Mouse (Mus musculus) kidney, postnatal 36 days (tissue): ENCODE data around the gene Doc2b.

Experiments used
- DNase-seq, 2 experiments: peaks; one replicate each; pipeline ENCODE4 v3.0.0; 2021 to 2022; ENCODE audit warnings: mixed read lengths in 2 of 2

Gene Doc2b

GRCm38 (mm10) chr11:75792535-75792934 is 3.3 kb downstream of the Doc2b start:
- DNase-seq = no peak

- DNase-seq = peak; percentile 44 to 74
Observed at GRCm38 (mm10) chr11:75785897-75786296, 10.0 kb downstream of the Doc2b start.

GRCm38 (mm10) chr11:75783799-75784198 is 12.1 kb downstream of the Doc2b start:
- no peak for DNase-seq

- DNase-seq = peak; percentile 77 to 87
Observed at GRCm38 (mm10) chr11:75781919-75782318, 13.9 kb downstream of the Doc2b start.

GRCm38 (mm10) chr11:75775919-75776318 is 19.9 kb downstream of the Doc2b start:
- no peak for DNase-seq

GRCm38 (mm10) chr11:75772562-75772961 is 23.3 kb downstream of the Doc2b start:
- DNase-seq = no peak

GRCm38 (mm10) chr11:75769206-75769605 is 26.6 kb downstream of the Doc2b start:
- DNase-seq = peak; percentile 93 to 94

GRCm38 (mm10) chr11:75768091-75768989 is 27.5 kb downstream of the Doc2b start:
- no peak for DNase-seq

- DNase-seq = no peak
Observed at GRCm38 (mm10) chr11:75767014-75767413, 28.8 kb downstream of the Doc2b start.

- DNase-seq = no peak
Observed at GRCm38 (mm10) chr11:75765161-75765560, 30.7 kb downstream of the Doc2b start.

- no peak for DNase-seq
Observed at GRCm38 (mm10) chr11:75764521-75765023, 31.3 kb downstream of the Doc2b start.

GRCm38 (mm10) chr11:75762708-75763107 is 33.1 kb downstream of the Doc2b start:
- no peak for DNase-seq

GRCm38 (mm10) chr11:75760785-75761184 is 35.1 kb downstream of the Doc2b start:
- no peak for DNase-seq

- no peak for DNase-seq
Observed at GRCm38 (mm10) chr11:75758553-75758952, 37.3 kb downstream of the Doc2b start.

GRCm38 (mm10) chr11:75756687-75757086 is 39.2 kb downstream of the Doc2b start:
- DNase-seq = no peak

- DNase-seq = no peak
Observed at GRCm38 (mm10) chr11:75751082-75751481, 44.8 kb downstream of the Doc2b start.

GRCm38 (mm10) chr11:75750537-75750936 is 45.3 kb downstream of the Doc2b start:
- peak in 1 of 2 experiments; percentile 17 for DNase-seq

- no peak for DNase-seq
Observed at GRCm38 (mm10) chr11:75744761-75745160, 51.1 kb downstream of the Doc2b start.

- DNase-seq = no peak
Observed at GRCm38 (mm10) chr11:75741615-75742014, 54.2 kb downstream of the Doc2b start.

GRCm38 (mm10) chr11:75740204-75740603 is 55.6 kb downstream of the Doc2b start:
- no peak for DNase-seq

GRCm38 (mm10) chr11:75738477-75738821 is 57.4 kb downstream of the Doc2b start:
- no peak for DNase-seq

- peak; percentile 21 to 43 for DNase-seq
Observed at GRCm38 (mm10) chr11:75737806-75738476, 57.9 kb downstream of the Doc2b start.

GRCm38 (mm10) chr11:75736978-75737377 is 58.9 kb downstream of the Doc2b start:
- no peak for DNase-seq
